Mouse (Mus musculus) fibroblast of lung, adult 2 months (primary cell): ENCODE measurements around the gene Gm45521.

ENCODE experiments used
- DNase-seq: peaks from one replicate; pipeline ENCODE4 v3.0.0-alpha.2; 2011; ENCODE audit warnings: low read depth

Gm45521 gene

GRCm38 (mm10) chr14:7952610-7953254 lies 4.4 kb upstream of the Gm45521 start:
- DNase-seq, result no peak

- DNase-seq, result no peak
These were observed 3.0 kb upstream of the Gm45521 start for GRCm38 (mm10) chr14:7954071-7954471.

GRCm38 (mm10) chr14:7956427-7956826 lies 661 bp upstream of the Gm45521 start:
- DNase-seq, result no peak

GRCm38 (mm10) chr14:7960616-7961015 lies 3.5 kb downstream of the Gm45521 start:
- no peak for DNase-seq

- DNase-seq, result no peak
These were observed 4.6 kb downstream of the Gm45521 start for GRCm38 (mm10) chr14:7961714-7962113.

- DNase-seq, result no peak
These were observed 5.5 kb downstream of the Gm45521 start for GRCm38 (mm10) chr14:7962626-7963025.

- no peak for DNase-seq
These were observed 6.1 kb downstream of the Gm45521 start for GRCm38 (mm10) chr14:7963160-7963559.

GRCm38 (mm10) chr14:7964219-7964889 lies 7.3 kb downstream of the Gm45521 start:
- no peak for DNase-seq

GRCm38 (mm10) chr14:7971889-7972493 lies 14.9 kb downstream of the Gm45521 start:
- no peak for DNase-seq

- no peak for DNase-seq
These were observed 17.6 kb downstream of the Gm45521 start for GRCm38 (mm10) chr14:7974643-7975042.

- DNase-seq, result no peak
These were observed 18.1 kb downstream of the Gm45521 start for GRCm38 (mm10) chr14:7975177-7975576.

GRCm38 (mm10) chr14:7977471-7977870 lies 20.4 kb downstream of the Gm45521 start:
- DNase-seq, result no peak

GRCm38 (mm10) chr14:7978183-7978582 lies 21.1 kb downstream of the Gm45521 start:
- no peak for DNase-seq

GRCm38 (mm10) chr14:7981226-7981625 lies 24.1 kb downstream of the Gm45521 start:
- no peak for DNase-seq

GRCm38 (mm10) chr14:7986913-7987312 lies 29.8 kb downstream of the Gm45521 start:
- no peak for DNase-seq

- no peak for DNase-seq
These were observed 32.3 kb downstream of the Gm45521 start for GRCm38 (mm10) chr14:7989371-7989770.

- no peak for DNase-seq
These were observed 32.9 kb downstream of the Gm45521 start for GRCm38 (mm10) chr14:7989961-7990360.

GRCm38 (mm10) chr14:7991108-7991776 lies 34.2 kb downstream of the Gm45521 start:
- DNase-seq, result no peak

GRCm38 (mm10) chr14:7992158-7992557 lies 35.1 kb downstream of the Gm45521 start:
- no peak for DNase-seq

GRCm38 (mm10) chr14:7994271-7994767 lies 37.2 kb downstream of the Gm45521 start, which contains the start of gene Dnase1l3:
TSS of gene Dnase1l3 (minus strand) at chr14:7994573.
- no peak for DNase-seq

GRCm38 (mm10) chr14:7997255-7997696 lies 40.2 kb downstream of the Gm45521 start:
- DNase-seq, result peak; percentile 71

GRCm38 (mm10) chr14:7999030-7999429 lies 41.9 kb downstream of the Gm45521 start:
- DNase-seq, result no peak
